Mouse (Mus musculus) 416B (cell line): ENCODE measurements around the gene March10.

ENCODE experiments used
- DNase-seq: peaks from one replicate; pipeline ENCODE4 v3.0.0; 2011; ENCODE audit warnings: low read depth

The March10 gene

DNA sequence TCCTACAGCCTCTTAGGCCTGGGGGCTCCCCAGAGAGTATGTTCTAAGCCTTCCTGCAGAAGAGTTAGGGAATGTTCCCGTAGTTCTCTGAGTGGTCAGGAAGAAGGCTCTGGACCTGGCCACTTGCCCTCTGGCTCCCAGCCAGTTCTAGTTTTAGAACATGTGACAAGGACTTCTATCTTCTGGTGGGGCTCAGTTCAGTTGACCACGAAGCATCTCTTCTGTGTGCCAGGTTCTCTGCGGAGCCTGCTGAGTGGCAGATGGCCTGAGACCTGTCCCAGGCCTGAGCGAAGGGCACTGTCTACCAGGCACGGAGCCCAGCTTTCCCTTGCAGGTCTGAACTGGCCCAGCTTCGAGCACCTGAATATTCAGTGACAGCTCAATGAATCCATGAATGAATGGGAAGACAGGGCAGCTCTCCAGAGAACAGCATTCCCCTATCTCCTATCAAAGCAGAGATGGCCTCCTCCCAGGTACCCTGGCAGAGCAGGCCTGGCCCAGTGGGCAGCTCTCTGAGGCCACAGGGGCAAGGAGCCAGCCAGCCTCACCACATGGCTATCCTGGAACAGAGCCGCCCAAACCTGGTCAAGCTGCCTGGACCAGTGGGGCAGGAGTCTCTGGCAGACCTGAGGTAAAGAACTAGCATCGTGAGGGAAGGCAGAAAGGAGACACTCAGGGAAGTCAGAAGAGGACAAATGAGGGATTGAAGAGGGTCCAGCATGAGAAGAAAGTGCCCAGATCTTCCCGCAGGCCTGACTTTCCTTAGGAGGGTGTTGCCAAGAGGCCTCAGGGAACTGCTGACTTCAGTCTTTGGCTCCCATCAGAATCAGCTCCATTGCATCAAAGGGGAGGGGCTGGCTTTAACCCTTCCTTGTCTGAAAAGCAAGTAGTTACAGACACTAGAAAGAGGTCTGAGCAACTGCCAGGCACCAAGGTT lies 103.3 kb downstream of the March10 start:
- no peak for DNase-seq

DNA sequence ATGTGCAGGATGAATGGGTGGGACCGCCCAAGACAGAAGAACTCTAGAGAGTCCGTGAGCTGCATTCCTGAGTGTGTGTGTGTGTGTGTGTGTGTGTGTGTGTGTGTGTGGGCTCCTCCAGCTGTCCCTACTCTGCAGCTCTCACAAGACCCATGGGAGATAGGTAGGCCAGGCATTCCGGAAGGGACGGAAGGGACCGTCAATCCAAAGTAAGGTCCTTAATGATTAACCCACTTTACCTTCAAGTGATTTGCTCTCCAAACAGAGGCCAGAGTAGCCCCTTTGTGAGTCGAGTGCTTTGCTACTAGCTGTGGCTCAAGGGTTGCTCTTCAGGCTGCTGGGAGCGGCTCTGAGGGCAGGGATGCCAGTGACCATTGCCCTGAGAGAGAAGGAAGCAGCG lies 104.4 kb downstream of the March10 start:
- no peak for DNase-seq

DNA sequence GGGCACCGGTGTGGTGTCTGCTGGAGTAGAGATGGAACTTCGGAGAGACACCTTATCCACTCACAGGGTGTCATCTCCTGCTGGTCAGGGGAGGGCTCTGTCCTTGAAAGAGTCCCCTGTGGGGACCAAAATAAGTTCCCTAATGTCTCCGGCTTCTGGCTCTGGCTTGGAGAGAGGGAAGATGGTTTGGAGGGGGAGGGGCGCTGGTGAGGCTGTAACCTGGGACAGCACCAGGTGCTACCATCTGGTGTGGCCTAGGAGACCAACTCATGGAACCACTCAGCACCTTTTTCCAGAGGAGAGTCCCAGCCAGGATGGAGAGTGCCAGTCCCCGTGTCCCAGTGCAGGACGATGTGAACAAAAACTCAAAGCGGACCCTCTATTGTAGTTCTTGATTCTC lies 105.9 kb downstream of the March10 start:
- DNase-seq = no peak

DNA sequence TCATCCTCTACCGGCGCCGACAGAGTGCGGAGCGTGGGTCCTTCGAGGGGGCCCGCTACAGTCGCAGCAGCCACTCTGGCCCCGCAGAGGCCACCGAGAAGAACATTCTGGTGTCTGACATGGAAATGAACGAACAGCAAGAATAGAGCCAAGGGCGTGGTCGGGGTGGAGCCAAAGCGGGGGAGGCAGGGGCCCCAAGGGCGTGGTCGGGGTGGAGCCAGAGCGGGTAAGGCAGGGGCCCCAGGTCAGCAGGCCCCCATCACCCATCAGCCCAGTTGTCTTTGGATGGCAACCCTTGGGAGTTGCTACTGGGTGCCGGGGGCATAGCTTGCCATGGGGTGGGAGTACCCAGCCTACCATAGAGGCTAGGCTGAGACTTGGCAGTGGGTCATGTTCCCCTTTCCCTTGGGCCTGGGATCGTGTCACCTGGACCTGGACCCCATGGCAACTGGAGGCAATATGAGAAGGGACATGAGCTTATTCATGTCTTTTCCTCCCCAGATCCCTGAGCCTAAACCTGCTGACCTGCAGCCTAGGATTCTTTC lies 106.7 kb downstream of the March10 start:
- DNase-seq = no peak

DNA sequence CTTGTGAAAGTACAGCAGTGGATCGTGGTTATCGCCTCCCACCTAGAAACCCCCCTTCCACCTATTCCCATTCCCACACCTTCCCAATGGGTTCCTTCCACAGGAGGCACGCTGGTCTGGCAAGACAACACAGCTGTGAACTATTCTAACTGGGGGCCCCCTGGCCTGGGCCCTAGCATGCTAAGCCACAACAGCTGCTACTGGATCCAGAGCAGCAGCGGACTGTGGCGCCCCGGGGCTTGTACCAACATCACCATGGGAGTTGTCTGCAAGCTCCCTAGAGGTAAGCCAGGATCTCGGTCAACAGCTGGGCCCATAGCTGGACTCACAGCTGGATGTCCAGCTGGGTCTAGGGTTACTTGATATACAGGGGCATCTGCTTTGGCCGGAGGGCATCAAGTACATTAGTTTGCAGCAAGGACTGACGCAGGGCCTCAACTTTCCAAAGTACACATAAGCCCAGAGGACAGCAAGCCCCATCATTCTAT lies 108.0 kb downstream of the March10 start:
- DNase-seq = no peak

DNA sequence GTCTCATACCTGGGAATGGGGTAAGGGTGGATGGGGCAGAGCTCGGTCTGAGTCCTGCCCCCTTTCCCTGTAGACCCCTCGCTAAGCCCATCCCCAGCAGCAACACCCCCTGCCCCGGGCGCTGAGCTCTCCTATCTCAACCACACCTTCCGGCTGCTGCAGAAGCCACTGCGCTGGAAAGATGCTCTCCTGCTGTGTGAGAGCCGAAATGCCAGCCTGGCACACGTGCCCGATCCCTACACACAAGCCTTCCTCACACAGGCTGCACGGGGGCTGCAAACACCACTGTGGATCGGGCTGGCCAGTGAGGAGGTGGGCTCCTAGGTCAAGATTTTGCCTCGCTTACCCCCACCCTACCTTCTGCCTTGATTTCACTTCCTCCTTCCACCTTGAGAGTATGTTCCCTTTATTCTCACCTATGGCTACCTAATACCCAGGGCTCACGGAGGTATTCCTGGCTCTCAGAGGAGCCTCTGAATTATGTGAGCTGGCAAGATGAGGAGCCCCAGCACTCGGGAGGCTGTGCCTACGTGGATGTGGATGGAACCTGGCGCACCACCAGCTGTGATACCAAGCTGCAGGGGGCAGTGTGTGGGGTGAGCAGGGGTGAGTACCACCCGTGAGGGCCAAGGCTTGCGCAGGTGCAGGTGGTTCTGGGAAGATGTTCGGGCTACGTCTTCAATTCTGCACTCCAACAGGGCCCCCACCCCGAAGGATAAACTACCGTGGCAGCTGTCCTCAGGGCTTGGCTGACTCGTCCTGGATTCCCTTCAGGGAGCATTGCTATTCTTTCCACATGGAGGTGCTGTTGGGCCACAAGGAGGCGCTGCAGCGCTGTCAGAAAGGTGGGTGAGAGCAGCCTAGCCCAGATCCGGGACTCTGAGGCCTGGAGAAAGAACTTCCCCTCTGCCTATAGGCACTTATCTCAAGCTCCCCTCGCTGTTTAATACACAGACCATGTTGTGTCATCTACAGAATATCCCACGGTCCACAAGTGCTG lies 109.1 kb downstream of the March10 start:
- peak; percentile 86 for DNase-seq

DNA sequence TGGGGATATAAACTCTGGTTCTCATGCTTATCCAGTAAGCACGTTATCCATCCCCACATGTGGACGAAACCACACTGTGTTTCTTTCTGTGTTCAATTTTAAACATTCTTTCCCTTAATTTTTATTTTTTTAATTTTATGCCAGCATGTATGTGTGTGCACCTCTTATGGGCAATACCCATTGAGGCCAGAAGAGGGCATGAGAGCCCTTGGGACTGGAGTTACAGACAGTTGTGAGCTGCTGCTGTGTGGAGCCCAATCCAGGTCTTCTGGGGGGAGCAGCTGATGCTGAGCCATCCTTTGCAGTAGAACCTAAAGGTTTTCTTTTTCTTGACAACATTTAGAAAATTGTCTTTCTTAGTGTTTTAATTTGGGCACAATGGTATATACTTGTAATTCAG lies 111.3 kb downstream of the March10 start:
- DNase-seq = peak; percentile 62

DNA sequence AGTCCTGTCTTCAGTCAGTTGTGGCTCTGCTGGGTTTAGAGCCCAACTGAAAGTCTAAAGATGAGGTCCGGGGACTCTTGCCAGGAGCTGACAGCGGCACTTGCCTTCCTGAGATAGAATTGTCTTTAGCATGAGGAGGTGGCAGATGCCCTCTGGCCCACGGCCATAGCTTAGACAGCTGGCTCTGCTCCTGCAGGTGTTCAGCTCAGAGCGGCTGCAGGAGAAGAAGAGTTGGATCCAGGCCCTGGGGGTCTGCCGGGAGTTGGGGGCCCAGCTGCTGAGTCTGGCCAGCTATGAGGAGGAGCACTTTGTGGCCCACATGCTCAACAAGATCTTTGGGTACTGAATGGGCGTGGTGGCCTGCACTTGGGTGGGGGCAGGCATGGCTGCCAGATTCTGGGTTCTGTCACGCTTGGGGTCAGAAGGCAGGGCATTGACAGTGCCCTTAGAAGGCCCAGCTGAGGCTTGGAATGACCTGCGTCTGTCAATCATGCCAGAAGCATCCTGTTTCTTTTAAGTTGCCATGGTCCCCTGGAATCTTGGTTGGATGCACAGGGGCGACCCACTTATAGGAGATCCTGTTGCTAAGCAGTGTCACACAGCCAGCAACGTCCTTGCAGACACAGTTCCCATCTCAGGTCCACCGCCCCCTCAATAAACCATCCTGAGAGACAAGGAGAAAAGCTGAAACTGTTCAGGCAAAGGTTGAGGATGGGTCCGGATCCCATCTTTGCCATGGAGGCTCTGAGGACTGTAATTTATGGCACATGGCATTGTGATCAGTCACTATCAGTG lies 117.7 kb downstream of the March10 start:
- no peak for DNase-seq

DNA sequence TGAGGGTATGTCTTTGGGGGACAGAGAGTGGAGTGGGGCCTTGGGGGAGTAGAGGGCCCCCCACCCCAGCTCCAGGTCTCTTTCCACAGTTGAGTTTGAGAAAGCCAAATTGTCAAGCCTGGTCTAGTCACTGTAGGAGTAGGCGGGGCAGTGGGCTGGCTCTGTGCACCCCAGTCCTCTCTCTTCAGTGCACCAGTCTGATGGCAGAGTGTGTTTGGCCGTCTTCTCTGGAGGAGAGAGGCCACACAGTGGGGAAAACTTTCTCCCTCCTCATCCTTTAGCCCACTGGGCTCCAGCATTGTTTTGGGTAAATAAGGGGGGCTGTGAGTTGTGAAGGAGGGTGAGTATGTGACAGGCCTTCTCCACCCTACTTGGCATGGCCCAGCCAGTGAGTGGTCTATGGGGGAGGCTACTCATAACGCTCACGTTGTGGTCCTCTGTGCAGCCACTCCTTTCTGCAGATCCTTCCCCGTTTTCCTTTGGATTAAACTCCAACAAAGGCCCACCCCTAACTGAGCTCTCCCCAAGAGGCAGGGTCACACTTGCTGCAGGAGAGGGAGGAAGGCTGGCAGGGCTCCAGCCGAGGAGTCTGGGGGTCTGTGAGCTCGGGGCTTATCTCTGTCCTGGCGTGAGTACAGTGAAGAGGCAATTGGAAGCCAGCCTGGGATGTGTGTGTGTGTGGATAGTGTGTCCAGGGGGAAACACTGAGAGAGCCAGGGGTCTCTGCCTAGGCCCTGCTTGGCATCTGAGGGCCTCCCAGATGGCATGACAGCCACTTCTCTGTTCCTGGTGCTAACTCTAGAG lies 122.5 kb downstream of the March10 start:
- no peak for DNase-seq

DNA sequence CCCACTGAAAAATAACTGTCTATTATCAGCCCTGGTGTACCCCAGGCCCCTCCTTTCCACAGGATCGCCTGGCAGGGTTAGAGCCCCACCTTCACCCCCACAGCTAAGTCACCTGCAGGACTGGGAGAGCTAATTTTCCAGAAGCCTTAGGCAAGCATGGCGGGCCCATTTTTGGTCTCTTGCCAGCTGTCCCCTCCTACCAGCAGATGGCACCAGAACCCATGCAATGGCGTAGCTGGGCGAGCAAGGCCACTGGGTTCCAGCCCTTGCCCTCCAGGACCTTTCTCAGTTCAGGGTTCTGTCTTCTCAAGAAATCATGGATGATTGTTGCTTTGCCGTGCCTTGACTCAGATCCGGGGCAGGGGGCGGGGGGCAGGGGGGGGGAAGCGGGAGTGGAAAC lies 124.1 kb downstream of the March10 start:
- DNase-seq = peak; percentile 75

DNA sequence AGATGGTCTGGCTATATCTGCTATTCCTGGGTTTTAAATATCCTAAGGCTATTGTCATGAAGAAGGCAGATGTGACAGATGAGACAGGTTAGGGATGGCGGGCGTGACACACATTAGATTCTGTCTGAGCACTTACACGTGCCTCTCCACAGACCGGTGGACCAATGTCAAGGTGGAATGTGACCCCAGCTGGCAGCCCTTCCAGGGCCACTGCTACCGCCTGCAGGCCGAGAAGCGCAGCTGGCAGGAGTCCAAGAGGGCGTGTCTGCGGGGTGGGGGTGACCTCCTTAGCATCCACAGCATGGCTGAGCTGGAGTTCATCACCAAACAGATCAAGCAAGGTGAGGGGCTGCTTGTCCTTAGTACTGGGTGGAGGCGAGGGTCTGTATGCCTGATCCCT lies 124.8 kb downstream of the March10 start:
- DNase-seq = peak; percentile 69

DNA sequence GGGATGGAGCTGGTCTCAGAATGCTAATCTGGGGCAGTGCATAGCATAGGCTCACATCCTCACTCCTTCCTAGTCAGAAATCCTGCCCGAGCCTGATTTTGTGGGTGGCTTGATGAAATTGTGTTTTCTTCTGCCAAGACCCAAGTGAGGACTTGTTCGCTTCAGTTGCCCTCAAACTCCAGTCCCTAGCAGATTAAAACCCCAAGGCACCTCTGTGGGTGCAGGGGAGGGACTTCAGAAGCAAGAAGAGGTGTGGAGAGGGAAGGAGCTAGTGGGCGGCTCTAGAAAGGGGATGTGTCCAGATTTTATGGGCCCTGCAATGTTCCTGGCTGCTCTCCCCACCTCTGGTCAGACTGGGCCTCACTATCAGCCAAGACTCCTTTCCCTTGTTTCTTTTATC lies 125.4 kb downstream of the March10 start:
- DNase-seq = no peak

DNA sequence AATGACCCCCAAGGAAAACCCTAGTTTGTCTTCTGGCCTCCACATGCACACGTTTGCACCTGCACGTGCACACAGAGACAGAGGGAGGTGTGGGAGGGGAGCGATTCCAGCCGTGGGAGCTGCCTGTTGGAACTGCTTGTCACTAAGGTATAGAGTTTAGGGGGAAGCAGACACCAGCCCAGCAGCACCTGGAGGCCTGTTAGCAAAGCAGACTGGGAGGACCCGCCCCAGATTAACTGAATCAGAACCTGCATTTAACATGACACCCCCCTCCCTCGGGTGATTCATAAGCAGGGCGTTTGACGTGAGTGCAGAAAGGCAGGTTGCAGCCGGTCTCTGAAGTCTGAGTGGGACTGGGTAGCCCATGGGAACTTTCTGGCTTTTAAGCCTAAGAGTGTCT lies 126.6 kb downstream of the March10 start:
- no peak for DNase-seq

DNA sequence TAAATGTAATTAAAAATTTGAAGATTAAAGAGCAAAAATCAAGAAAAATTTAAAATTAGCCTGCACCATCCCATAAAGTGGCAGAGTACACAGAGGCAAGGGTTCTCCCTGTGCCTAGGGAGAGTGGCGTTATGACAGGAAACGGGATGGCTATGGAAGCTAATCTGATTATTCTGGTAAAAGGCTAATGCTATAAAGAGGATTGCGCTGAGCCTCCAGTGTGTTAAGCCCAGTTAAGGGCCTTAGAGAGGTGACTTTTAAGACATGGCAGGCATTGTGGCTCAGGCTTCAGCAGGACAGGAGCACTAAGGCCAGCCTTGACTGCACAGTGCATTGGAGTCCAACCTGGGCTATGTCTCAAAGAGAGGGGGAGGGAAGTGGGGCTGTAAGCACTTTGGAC lies 129.4 kb downstream of the March10 start:
- DNase-seq = no peak

DNA sequence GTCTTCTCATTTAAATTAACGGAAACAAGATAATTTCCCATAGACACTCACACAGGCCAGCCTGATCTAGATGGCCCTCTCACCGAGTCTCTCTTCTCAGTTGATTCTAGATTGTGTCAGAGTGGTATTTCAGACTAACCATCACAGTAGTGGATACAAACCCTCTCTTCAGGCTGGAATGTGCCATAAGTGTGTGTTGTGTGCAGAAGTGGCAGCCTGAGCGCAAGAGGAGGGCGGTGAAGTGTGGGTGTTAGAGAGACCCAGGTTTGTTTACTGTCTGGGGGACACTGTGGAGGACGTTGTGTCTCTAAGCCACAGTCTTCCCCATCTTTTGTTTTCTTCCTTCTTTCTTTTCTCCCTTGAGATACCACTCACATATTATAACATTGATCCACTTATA lies 133.0 kb downstream of the March10 start:
- no peak for DNase-seq

DNA sequence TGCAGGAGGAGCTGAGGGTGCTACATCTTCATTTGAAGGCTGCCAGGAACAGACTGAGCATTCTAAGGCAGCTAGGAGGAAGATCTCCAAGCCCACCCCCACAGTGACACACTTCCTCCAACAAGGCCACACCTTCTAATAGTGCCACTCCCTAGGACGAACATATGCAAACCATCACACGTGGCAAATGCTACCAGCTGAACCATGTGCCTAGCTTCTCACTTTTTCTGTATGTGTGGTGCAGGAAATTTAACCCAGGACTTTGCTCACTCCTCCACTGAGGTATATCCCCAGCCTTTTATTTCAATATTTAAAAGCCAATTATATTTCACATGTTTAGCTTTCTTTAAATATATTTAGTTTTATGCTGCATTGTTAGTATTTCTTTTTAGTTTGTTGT lies 135.4 kb downstream of the March10 start:
- peak; percentile 26 for DNase-seq

DNA sequence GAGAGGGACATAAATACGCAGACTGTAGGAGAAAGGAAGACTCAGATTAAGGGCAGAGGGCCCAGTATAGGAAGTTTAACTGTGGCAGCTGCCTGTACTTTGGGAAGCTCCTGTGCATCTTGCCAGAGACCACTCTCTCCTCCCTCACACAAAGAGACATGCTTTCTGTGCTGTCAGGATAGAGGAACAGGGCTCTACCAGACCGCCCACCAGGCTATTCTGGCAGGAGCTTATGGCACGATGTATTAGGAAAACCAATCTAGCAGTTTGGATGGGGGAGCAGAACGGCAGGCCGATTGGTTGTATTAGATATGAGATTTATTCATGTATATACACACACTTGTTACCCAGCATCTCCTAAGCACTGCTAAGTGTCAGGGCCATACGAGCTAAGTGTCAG lies 138.8 kb downstream of the March10 start:
- DNase-seq = no peak

DNA sequence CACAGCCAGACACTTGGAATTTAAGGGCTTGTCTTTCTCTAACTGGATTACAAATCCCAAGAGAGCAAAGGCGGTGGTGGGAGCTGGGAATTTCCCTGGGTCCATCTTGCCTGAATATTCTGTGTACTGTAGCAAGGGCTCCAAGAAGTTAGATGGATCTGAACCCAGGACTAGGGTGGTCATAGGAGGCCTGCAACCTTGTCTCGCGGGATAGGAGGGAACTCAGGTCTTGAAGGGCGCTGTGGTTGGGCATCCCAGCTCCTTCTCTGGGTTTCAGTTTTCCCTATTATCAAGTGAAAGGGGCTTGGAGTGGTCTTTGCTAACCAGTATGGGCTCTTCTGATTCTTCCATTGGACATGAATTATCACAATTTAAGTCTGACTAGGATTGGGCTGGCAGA lies 140.4 kb downstream of the March10 start:
- DNase-seq = no peak

DNA sequence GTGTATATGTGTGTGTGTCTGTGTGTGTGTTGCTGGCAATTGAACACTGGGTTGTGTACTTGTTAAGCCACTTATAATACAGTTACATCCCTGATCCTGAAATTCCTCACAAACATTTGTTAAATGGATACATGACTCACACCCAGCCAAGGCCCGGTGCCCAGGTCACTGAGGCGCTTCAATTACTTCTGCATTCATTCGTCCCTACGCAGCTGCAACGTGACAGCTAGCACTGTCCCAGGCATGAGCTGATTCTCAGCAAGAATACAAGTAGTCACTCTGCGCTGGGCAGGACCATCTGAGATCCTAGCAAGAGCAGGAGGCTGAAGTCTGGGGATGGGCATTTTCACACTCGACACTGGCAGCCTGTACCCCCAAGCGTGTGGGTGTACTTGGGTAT lies 141.2 kb downstream of the March10 start:
- no peak for DNase-seq

DNA sequence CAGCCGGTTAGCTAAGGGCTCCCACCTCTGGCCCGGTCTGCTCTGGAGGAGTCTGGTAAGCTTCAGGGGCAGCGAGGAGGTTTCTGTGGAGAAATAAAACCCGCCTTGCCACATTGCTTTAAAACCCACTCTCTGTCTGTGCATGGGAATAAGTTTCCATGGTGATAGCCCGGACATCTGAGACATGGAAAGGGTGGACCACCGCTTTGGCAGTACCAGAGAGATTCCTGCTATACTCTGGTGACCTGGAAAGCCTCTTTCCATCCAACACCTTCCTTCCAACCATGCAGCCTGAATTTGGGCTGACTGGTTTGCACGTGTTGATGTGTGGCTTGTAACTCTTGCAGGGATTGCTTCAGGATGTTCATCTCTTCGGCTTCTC lies 142.9 kb downstream of the March10 start:
- no peak for DNase-seq
